Mouse (Mus musculus) embryo, embryonic 9.5 days (tissue): ENCODE data around the gene Otud7b.
"Not testable (repeated sequence)": the region's sequence is repeated elsewhere in the genome, so short reads cannot be mapped to it uniquely, and the experiment has no call there.

Source experiments
- DNase-seq: peaks from one replicate; pipeline ENCODE4 v3.0.0-alpha.2; 2017; ENCODE audit errors: extremely low spot score

Gene Otud7b

GRCm38 (mm10) chr3:96179531-96179930 lies 75.2 kb downstream of the Otud7b start:
- DNase-seq, result no peak

- peak; percentile 66 for DNase-seq
These were observed 76.6 kb downstream of the Otud7b start, which contains the start of gene Sv2a for GRCm38 (mm10) chr3:96180727-96181477. Gene Sv2a (plus strand): TSS chr3:96181151.

GRCm38 (mm10) chr3:96181510-96182381 lies 77.4 kb downstream of the Otud7b start:
- DNase-seq, result no peak

DNA sequence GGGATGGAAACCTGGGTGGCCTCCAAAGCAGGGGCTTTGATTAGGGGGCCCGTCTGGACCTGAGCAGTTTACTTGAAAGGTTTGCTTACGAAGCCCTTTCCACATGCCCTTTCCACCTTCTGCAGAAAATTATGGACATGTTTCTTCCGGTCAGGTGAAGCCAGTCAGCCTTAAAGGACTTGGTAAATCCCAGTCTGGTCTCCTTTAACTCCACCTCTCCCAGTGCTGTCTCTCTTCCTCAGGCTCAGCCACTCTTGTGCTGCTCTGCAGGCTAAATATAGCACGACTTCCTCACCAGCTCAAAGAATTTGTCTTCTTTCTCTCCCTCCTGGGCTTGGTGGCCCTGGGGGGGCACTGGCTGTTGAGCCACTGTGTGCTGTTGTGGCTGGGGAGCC lies 78.1 kb downstream of the Otud7b start:
- no peak for DNase-seq

GRCm38 (mm10) chr3:96192977-96193376 lies 88.7 kb downstream of the Otud7b start:
- DNase-seq, result no peak

GRCm38 (mm10) chr3:96194966-96195365 lies 90.6 kb downstream of the Otud7b start:
- no peak for DNase-seq

- DNase-seq, result no peak
These were observed 91.4 kb downstream of the Otud7b start for GRCm38 (mm10) chr3:96195616-96196313.

- no peak for DNase-seq
These were observed 92.3 kb downstream of the Otud7b start for GRCm38 (mm10) chr3:96196437-96197128.

DNA sequence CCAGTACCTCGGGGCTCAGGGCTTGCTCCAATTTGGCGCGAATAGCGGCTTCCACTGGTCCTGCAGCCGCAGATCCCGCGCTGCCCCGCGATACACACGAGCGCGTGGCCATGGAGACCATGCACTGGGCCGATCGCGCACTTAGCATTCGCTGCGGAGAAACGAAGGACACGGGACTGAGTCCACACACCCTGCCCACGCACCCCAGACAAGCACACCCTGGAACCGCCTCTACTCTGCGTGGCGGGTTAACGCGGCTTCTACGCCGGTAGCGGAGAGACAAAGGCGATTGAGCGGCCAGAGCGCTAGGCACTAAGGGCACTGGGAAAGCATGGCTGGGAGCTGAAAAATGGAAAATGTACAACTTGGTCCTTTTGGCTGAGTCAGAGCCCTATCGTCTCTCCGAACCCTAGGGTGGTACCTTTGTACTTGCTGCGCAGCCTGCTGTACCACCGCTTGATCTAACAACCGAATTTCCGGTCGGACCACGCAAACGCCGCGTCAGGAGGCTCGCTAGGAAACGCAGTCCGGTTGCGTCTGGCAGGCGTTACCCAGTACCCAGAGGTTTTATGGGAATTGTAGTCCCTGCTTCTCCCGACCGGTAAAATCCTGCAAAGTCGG lies 92.9 kb downstream of the Otud7b start:
- DNase-seq, result peak; percentile 90

GRCm38 (mm10) chr3:96198181-96198580 lies 93.9 kb downstream of the Otud7b start:
- no peak for DNase-seq

- DNase-seq, result not testable (repeated sequence)
These were observed 94.4 kb downstream of the Otud7b start for GRCm38 (mm10) chr3:96198601-96199251.

DNA sequence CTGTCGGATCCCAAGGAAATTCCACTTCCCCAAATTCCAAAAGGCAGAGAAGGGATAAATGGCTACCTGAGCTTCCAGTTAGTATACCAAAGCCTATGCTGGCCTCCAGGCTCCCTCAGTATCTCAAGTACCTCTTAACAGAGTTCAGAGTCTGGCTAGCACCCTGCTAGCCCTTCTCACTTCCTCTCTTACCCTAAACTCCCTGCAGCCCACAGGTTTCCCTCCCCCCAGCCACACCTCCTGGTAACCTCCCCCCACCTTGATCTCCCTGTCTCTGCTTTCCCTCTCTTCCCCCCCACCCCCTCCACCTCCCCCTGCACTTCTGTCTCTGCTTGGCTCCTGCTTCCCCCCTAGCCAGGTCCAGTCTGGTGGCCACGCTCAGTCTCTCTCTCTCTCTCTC lies 95.4 kb downstream of the Otud7b start:
- no peak for DNase-seq

GRCm38 (mm10) chr3:96207819-96208218 lies 103.5 kb downstream of the Otud7b start:
- DNase-seq, result no peak

DNA sequence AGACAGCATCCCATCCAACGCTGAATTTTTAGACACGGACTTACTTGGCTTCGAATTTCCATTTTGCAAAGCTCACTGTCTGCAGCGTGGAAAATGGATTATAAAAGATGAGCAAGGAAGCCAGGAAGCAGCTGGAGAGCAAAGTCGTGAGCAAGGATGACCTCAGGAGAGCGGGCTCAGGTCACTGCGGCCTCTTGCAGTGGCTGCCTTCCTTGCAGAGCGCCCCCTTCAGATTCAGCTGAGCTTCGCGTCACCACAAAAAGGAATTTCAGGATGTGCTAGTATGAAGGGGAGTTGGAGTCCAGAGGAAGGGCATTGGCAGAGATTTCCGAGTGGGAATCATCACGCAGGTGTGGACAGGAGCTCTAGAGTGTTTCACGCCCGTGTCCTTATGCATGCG lies 104.9 kb downstream of the Otud7b start:
- DNase-seq, result no peak
